Mouse (Mus musculus) brown adipose tissue, adult 24 weeks (tissue): Measurements from ENCODE around the gene Zfp524. TPM values are rescaled to one million over a fixed set of nuclear protein-coding genes. Genes with fewer than 3 reads are reported as not detected.

Experiments
- polyA plus RNA-seq: library from polyadenylated mRNA; stranded (reverse); fragments of >200 nt; gene quantifications from 2 replicates; pipeline ENCODE4 v1.2.4, GENCODE M21; 2012; ENCODE audit not compliant: missing spikeins, insufficient read depth, insufficient read length

Zfp524 gene
- polyA plus RNA-seq, 1 experiment, result 19.4 TPM

Other genes starting within 250 kb of the Zfp524 start
- gene Fam71e2, start 243.1 kb upstream of the Zfp524 start, polyA plus RNA-seq, result not detected in 2 replicates
- gene Il11, start 231.6 kb upstream of the Zfp524 start, polyA plus RNA-seq, result not detected in 2 replicates
- gene Tmem190, start 231.5 kb upstream of the Zfp524 start, polyA plus RNA-seq, result not detected in 2 replicates
- 17.0 and 23.3 TPM in 2 replicates for gene Tmem238, start 224.8 kb upstream of the Zfp524 start, polyA plus RNA-seq
- gene Rpl28, start 221.5 kb upstream of the Zfp524 start, polyA plus RNA-seq, result 347 and 411 TPM in 2 replicates
- gene Ube2s, start 201.8 kb upstream of the Zfp524 start, polyA plus RNA-seq, result 64.5 and 67.8 TPM in 2 replicates
- gene Shisa7, start 169.7 kb upstream of the Zfp524 start, polyA plus RNA-seq, result 0.40 and 0.42 TPM in 2 replicates
- 19.1 and 36.2 TPM in 2 replicates for gene Isoc2b, start 144.2 kb upstream of the Zfp524 start, polyA plus RNA-seq
- 55.3 and 59.3 TPM in 2 replicates for gene Isoc2a, start 137.3 kb upstream of the Zfp524 start, polyA plus RNA-seq
- not detected in 2 replicates for gene Gm36210, start 107.9 kb upstream of the Zfp524 start, polyA plus RNA-seq
- 3.2 and 3.4 TPM in 2 replicates for gene Zfp628, start 99.2 kb upstream of the Zfp524 start, polyA plus RNA-seq
- gene Nat14, start 92.4 kb upstream of the Zfp524 start, polyA plus RNA-seq, result 1.8 TPM in 1 of 2 replicates, not detected in the other
- gene Ssc5d, start 88.6 kb upstream of the Zfp524 start, polyA plus RNA-seq, result 4.9 and 5.5 TPM in 2 replicates
- 5.4 and 8.1 TPM in 2 replicates for gene Sbk2, start 50.0 kb upstream of the Zfp524 start, polyA plus RNA-seq
- 0.75 TPM in 1 of 2 replicates, not detected in the other for gene Sbk3, start 43.2 kb upstream of the Zfp524 start, polyA plus RNA-seq
- 5.3 and 6.3 TPM in 2 replicates for gene Zfp579, start 18.3 kb upstream of the Zfp524 start, polyA plus RNA-seq
- gene Fiz1, start 282 bp downstream of the Zfp524 start, polyA plus RNA-seq, result 10.5 and 11.9 TPM in 2 replicates
- not detected in 2 replicates for gene Gm44973, start 1.1 kb downstream of the Zfp524 start, polyA plus RNA-seq
- gene Zfp865, start 6.0 kb downstream of the Zfp524 start, polyA plus RNA-seq, result 7.5 and 10.9 TPM in 2 replicates
- gene Ccdc106, start 6.1 kb downstream of the Zfp524 start, polyA plus RNA-seq, result not detected in 2 replicates
- gene 4632433K11Rik, start 19.7 kb downstream of the Zfp524 start, polyA plus RNA-seq, result not detected in 2 replicates
- 1.2 and 1.9 TPM in 2 replicates for gene Zfp784, start 24.0 kb downstream of the Zfp524 start, polyA plus RNA-seq
- gene Zfp580, start 37.1 kb downstream of the Zfp524 start, polyA plus RNA-seq, result 4.4 and 5.6 TPM in 2 replicates
- 44.6 and 58.8 TPM in 2 replicates for gene U2af2, start 47.7 kb downstream of the Zfp524 start, polyA plus RNA-seq
- gene Epn1, start 65.8 kb downstream of the Zfp524 start, polyA plus RNA-seq, result 66.5 and 69.5 TPM in 2 replicates
- not detected in 2 replicates for gene Rfpl4, start 102.5 kb downstream of the Zfp524 start, polyA plus RNA-seq
- gene Rasl2-9, start 111.5 kb downstream of the Zfp524 start, polyA plus RNA-seq, result 7.6 and 8.1 TPM in 2 replicates
- gene Vmn1r55, start 135.3 kb downstream of the Zfp524 start, polyA plus RNA-seq, result not detected in 2 replicates
- not detected in 2 replicates for gene Vmn1r56, start 182.3 kb downstream of the Zfp524 start, polyA plus RNA-seq
- not detected in 2 replicates for gene Vmn1r57, start 204.1 kb downstream of the Zfp524 start, polyA plus RNA-seq